Mouse (Mus musculus): Measurements from ENCODE around the gene Rfx2.
A peak's percentile ranks its signal among the peaks of the same experiment; 100 is the strongest.

Gene Rfx2

DNA sequence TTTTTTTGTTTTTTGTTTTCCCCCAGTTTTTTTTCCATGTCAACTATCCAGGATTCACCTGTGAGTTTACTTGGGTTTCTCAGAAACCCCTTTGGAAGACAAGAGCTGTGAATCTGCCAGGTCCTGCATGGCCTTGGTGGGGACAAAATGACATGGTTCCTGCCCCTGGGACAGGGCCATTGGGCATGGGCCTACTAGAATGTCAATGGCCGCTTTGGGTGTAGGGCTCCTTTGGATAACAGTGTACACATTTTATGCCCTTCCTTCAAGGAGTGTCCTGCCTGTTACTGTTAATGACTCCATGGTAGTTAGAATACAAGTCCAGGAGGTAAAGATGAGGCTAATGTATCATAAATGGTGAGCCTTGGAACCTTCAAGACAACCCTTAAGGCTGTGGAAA is 2.1 kb upstream of the Rfx2 start:
- DNase-seq (ENCODE audit: low spot score) = no peak

DNA sequence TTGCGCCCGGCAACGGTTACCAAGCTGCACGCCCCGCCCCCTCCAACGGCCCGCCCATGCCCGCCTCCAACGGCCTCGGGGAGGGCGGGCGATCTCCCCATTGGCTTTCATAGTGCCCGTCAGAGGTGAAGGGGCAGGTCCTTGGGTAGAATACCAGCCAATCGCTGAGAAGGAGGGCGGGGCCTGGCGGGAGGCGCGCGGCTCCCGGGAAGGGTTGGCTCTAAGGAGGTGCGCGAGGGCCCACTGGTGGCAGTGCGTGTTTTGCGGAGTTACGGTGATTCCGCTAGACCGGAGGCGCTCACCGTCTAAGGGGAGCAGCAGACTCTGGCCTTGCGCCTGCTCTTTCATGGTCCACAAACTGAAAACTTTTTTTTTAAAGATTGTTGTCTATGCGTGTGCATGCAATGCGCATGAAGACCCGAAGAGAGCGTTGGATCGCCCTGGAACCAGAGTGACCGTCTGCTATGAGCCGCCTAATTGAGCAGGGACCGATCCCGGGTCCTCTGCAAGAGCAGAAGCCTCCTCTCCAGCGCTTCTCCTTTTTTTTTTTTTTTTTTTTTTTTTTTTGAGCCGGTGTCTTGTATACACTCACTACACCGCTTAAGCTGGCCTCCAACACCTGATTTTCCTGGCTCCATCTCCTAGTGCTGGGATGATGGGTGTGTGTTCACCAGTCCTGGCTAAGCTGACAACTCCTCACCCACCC is 451 bp upstream of the Rfx2 start:
- peak; percentile 100 for DNase-seq (ENCODE audit: low spot score)

DNA sequence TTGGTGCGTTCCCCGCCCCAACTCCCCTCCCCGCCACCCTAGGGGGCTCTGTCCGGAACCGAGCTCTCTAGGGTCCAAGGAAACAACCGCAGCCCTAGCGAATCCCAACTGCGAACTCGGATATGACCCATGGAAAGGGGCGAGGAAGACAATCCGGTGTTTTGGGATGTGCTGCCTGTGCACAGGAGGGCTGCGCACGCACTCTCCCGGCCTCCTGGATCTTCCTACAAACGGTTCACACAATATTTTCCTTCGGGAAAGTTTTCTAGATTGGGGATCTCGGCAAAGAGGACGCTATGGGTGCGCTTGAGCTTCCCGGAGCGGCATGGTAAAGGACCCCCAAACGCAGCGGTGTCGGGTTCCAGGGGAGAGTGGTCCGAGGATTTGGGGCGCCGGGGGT is 1.0 kb downstream of the Rfx2 start:
- peak; percentile 61 for DNase-seq (ENCODE audit: low spot score)

- DNase-seq (ENCODE audit: low spot score) = no peak
Observed at GRCm38 (mm10) chr17:56829171-56829570, 1.6 kb downstream of the Rfx2 start.

GRCm38 (mm10) chr17:56826718-56827117 is 4.1 kb downstream of the Rfx2 start:
- no peak for DNase-seq (ENCODE audit: low spot score)

DNA sequence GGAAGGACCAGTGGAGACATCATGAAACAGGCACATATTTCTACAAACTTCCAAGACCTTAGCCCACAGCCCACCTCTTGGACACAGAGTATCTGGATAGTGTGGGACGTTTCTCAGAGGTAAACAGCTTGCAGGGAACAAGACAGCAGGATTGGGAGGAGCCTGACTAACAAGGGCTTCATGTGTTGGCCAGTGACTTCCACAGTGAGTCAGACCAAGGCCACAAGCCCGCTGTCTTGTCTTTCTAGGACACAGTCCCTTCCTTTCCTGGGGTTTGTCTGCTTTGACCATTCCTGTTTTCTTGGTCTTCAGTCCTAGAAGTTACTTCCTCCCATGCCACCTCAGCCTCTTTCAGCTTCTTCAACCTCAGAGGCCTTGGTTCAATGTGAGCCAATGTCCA is 7.5 kb downstream of the Rfx2 start:
- no peak for DNase-seq (ENCODE audit: low spot score)

DNA sequence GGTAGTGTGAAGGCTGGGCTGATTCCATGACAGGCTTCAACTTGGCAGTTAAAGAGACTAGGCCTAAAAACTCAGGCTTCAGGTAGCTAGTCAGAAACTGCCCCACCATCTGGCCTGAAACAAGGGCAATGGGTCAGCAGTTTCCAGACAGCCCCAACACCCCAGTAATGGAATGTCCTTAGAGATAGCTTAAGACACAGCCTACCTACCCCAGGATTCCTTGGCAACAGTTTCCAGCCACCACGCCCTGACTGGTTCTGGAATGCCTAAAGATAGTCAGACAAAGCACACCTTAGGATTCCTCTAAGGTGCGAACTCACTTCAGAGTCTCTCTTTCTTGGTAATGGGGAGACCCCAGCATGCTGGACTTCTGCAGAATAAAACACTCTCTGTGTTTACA is 8.4 kb downstream of the Rfx2 start:
- DNase-seq (ENCODE audit: low spot score) = no peak

GRCm38 (mm10) chr17:56819694-56820111 is 11.1 kb downstream of the Rfx2 start:
- DNase-seq (ENCODE audit: low spot score) = no peak

DNA sequence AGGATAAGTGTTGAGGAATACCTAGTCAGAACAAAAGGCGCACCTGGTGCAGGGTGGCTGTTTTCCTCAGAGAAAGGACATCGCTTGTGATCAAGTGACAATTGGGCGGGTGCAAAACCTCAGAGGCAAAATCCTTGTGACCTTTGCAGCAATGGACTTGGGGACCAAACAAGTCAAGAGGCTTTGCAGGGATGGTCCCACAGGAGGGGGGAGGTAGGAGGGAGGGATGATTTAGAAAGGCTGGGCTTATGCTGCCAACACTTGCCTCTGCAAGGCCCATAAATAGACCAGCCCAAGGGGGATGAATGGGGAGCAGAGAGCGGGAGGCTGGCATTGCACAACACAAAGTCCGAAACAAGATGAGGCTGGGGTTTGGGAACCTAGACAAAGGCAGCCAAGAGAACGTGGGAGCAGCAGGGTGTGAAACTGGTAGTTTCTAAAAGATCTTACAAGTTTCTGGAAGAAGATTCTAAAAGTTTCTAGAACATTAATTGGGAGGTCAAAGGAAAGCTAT is 11.7 kb downstream of the Rfx2 start:
- DNase-seq (ENCODE audit: low spot score) = no peak

GRCm38 (mm10) chr17:56818067-56818636 is 12.7 kb downstream of the Rfx2 start:
- peak; percentile 77 for DNase-seq (ENCODE audit: low spot score)

- DNase-seq (ENCODE audit: low spot score) = no peak
Observed at GRCm38 (mm10) chr17:56815057-56815345, 15.8 kb downstream of the Rfx2 start.

DNA sequence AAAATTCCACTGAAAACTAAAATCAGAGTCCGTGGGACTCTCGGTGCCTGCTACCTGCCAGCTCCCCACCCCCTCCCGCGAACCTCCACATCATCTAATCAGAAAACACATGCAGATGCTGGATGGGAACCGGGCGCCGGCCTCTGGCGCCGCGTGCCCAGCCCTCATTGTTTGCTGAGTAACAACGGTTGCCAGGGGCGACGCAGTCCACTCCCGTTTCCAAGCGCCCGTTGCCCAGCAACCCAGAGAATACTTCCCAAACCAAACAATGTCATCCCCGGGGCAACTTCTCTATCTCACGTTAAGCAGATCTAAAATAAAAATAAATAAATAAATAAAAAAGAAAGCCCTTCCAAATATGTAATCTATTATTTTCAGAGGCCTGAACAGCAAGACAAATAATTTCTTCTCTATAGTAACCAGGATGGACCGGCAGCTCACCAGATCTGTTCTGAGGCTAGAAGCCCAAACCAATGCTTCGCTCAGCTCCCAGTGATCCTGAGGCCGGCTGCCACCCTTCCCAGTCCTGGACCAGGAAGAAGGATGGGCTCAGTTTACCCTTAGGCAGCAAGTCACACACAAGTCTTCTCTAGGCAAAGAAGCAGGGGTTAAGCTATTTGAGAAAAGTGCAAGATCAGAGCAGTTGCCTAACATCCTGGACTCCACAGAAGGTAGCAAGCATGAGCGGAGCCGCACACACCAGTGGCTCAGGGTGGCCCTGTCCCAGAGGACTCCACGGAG is 16.3 kb downstream of the Rfx2 start:
- peak; percentile 87 for DNase-seq (ENCODE audit: low spot score)

GRCm38 (mm10) chr17:56810245-56810644 is 20.6 kb downstream of the Rfx2 start:
- DNase-seq (ENCODE audit: low spot score) = peak; percentile 91

DNA sequence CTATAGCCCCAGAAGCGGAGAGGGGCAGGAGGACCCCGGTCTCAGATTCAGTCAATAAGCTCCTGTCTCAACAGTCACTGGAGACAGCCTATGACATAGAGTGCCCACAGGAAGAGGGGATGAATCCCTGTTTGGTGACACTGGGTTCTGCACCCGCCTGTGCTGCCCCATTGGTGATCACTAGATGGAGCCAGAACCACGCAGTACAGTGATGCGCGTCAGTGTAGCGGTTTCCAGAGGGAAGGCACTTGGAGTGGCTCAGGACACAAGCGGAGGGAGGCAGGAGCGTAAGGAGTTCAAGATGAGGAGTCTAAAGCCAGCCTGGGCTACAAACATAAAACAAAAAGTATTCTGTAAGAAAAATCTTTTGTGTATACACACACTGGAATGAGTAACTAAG is 22.3 kb downstream of the Rfx2 start:
- DNase-seq (ENCODE audit: low spot score) = peak; percentile 84

GRCm38 (mm10) chr17:56805784-56806183 is 25.0 kb downstream of the Rfx2 start:
- no peak for DNase-seq (ENCODE audit: low spot score)

- DNase-seq (ENCODE audit: low spot score) = peak; percentile 84
Observed at GRCm38 (mm10) chr17:56804952-56805351, 25.9 kb downstream of the Rfx2 start.

GRCm38 (mm10) chr17:56802065-56802464 is 28.7 kb downstream of the Rfx2 start:
- DNase-seq (ENCODE audit: low spot score) = no peak

GRCm38 (mm10) chr17:56799276-56799675 is 31.5 kb downstream of the Rfx2 start:
- no peak for DNase-seq (ENCODE audit: low spot score)

DNA sequence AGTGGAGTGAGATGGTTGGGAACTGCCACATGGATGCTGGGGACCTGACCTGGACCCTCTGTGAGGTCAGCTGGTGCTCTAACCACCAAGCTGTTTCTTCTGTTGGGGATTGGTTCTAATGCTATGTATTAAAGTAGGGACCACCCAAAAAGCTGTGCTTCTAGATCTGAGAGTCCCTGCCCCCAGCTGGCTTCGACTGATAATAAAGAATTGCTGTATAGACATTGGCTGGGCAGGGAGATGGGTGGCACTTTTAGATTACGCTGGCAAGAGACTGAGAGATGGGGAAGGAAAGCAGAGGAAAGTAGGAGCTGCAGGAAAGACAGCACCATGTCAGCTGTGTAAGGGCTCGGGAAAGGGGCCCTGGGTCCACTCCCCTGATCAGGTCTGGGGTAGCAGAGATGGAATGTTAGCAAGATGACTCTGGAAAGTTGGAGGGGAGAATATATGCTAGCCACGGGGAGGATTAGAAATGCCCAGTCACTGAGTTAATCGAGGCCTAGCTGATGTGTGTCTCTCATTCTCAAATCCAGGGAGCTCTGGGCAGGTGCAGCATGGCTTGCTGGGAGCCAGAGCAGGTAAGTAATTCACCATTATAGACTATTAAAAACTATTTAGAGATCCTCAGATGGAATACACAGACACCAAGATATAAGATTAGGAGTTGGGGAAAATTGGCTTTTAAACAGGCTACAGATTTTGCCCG is 37.0 kb downstream of the Rfx2 start:
- DNase-seq (ENCODE audit: low spot score) = no peak

- no peak for DNase-seq (ENCODE audit: low spot score)
Observed at GRCm38 (mm10) chr17:56792588-56792987, 38.2 kb downstream of the Rfx2 start.

- no peak for DNase-seq (ENCODE audit: low spot score)
Observed at GRCm38 (mm10) chr17:56789286-56789685, 41.5 kb downstream of the Rfx2 start.

- DNase-seq (ENCODE audit: low spot score) = no peak
Observed at GRCm38 (mm10) chr17:56788886-56789285, 41.9 kb downstream of the Rfx2 start.

All from testis, postnatal 10 days (tissue).